Mouse (Mus musculus): ENCODE results near the gene Pgs1. TPM values are rescaled to one million over a fixed set of nuclear protein-coding genes. Genes with fewer than 3 reads are reported as not detected.
A peak's percentile ranks its signal among the peaks of the same experiment; 100 is the strongest.

The Pgs1 gene
- total RNA-seq, 1 experiment from 2014 or later: 51.2 TPM

GRCm38 (mm10) chr11:117960601-117961000 lies 25.5 kb upstream of the Pgs1 start:
- no peak for ATAC-seq (ENCODE audit: extremely low read depth, insufficient number of reproducible peaks, low FRiP score, poor library complexity, severe bottlenecking)

- no peak for ATAC-seq (ENCODE audit: extremely low read depth, insufficient number of reproducible peaks, low FRiP score, poor library complexity, severe bottlenecking)
These were observed 23.6 kb upstream of the Pgs1 start for GRCm38 (mm10) chr11:117962228-117963067.

GRCm38 (mm10) chr11:117963091-117963793 lies 22.9 kb upstream of the Pgs1 start:
- peak; percentile 79 for ATAC-seq (ENCODE audit: extremely low read depth, insufficient number of reproducible peaks, low FRiP score, poor library complexity, severe bottlenecking)

- no peak for ATAC-seq (ENCODE audit: extremely low read depth, insufficient number of reproducible peaks, low FRiP score, poor library complexity, severe bottlenecking)
These were observed 22.2 kb upstream of the Pgs1 start for GRCm38 (mm10) chr11:117963872-117964271.

GRCm38 (mm10) chr11:117964294-117964693 lies 21.8 kb upstream of the Pgs1 start:
- no peak for ATAC-seq (ENCODE audit: extremely low read depth, insufficient number of reproducible peaks, low FRiP score, poor library complexity, severe bottlenecking)

GRCm38 (mm10) chr11:117965052-117965451 lies 21.0 kb upstream of the Pgs1 start:
- no peak for ATAC-seq (ENCODE audit: extremely low read depth, insufficient number of reproducible peaks, low FRiP score, poor library complexity, severe bottlenecking)

- no peak for ATAC-seq (ENCODE audit: extremely low read depth, insufficient number of reproducible peaks, low FRiP score, poor library complexity, severe bottlenecking)
These were observed 20.5 kb upstream of the Pgs1 start for GRCm38 (mm10) chr11:117965561-117965981.

GRCm38 (mm10) chr11:117966506-117967100 lies 19.5 kb upstream of the Pgs1 start:
- ATAC-seq (ENCODE audit: extremely low read depth, insufficient number of reproducible peaks, low FRiP score, poor library complexity, severe bottlenecking): no peak

GRCm38 (mm10) chr11:117967249-117968015 lies 18.7 kb upstream of the Pgs1 start:
- ATAC-seq (ENCODE audit: extremely low read depth, insufficient number of reproducible peaks, low FRiP score, poor library complexity, severe bottlenecking): no peak

GRCm38 (mm10) chr11:117968016-117968671 lies 17.9 kb upstream of the Pgs1 start:
- no peak for ATAC-seq (ENCODE audit: extremely low read depth, insufficient number of reproducible peaks, low FRiP score, poor library complexity, severe bottlenecking)

GRCm38 (mm10) chr11:117968716-117969099 lies 17.4 kb upstream of the Pgs1 start:
- ATAC-seq (ENCODE audit: extremely low read depth, insufficient number of reproducible peaks, low FRiP score, poor library complexity, severe bottlenecking): no peak

GRCm38 (mm10) chr11:117969100-117969944 lies 16.8 kb upstream of the Pgs1 start:
- ATAC-seq (ENCODE audit: extremely low read depth, insufficient number of reproducible peaks, low FRiP score, poor library complexity, severe bottlenecking): peak; percentile 70

- ATAC-seq (ENCODE audit: extremely low read depth, insufficient number of reproducible peaks, low FRiP score, poor library complexity, severe bottlenecking): peak; percentile 64
These were observed 15.9 kb upstream of the Pgs1 start, which contains the start of gene Socs3 for GRCm38 (mm10) chr11:117969945-117970872. Gene Socs3, minus strand, starts transcription at chr11:117970047.

GRCm38 (mm10) chr11:117971100-117971499 lies 15.0 kb upstream of the Pgs1 start:
- ATAC-seq (ENCODE audit: extremely low read depth, insufficient number of reproducible peaks, low FRiP score, poor library complexity, severe bottlenecking): no peak

- no peak for ATAC-seq (ENCODE audit: extremely low read depth, insufficient number of reproducible peaks, low FRiP score, poor library complexity, severe bottlenecking)
These were observed 14.3 kb upstream of the Pgs1 start for GRCm38 (mm10) chr11:117971646-117972242.
